ENCODE assay signal across 13 mouse cellular contexts in the genomic region with DNA sequence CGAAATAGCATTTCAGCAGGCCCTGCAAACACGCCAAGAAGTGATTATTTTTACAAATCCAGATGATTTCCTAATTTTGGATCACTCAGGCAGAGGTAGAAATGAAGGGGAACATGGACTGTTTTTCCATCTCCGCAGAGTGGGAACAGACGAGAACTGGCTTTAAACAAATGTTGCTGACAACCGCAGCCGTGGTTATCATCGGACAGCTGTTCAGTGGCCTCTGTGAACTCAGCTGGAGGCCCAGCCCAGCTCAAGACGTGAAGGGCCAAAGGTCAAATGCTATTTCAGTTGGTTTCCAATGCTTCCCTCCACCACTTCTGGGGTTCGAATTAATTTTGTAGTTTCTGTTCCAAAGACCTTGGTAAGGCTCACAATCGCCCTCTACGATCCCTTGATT.
DNase-seq lines count a peak whose midpoint lies in the region; ATAC-seq and TF ChIP-seq lines count a peak whose summit lies in the region.
"Had no signal": no experiment of that assay in that cellular context is flagged by ENCODE, and none has a peak within 500 bp of the region (broad histone marks: within the 10 kb centered on the region; RNA-seq: fewer than 3 reads in every experiment).

No protein-coding gene starts in this region.

- DNase-seq in gastrocnemius, postnatal 25 days: peak; percentile 59
- DNase-seq in gastrocnemius, postnatal 10 days: no peak
- DNase-seq in brain, embryonic 14.5 days (ENCODE audit: low read depth): peak; percentile 30
- peak; percentile 45 for DNase-seq in heart, postnatal 0 days (ENCODE audit: low spot score)
- DNase-seq in limb, embryonic 14.5 days (ENCODE audit: low spot score): peak; percentile 22
- DNase-seq in left cerebral cortex, postnatal 14 days (ENCODE audit: low spot score in 2 of 2): no peak
- no peak for DNase-seq in spleen, postnatal 14 days (ENCODE audit: low spot score in 2 of 2)
- DNase-seq: left cerebral cortex, postnatal 4 days; right cerebral cortex, postnatal 25 days; thymus, postnatal 25 days had no signal

- TF ChIP-seq EP300 in heart, postnatal 0 days (IDR thresholded peaks at IDR 0.05; ENCODE audit: low read depth): no peak

- H3K9me3 ChIP-seq in heart, postnatal 0 days (replicated peaks; ENCODE audit: control insufficient read depth, low read length): no peaks in the 10 kb centered on the region
- H3K9me3 ChIP-seq in limb, embryonic 14.5 days (ENCODE audit: control insufficient read depth, low read length): no peaks in the 10 kb centered on the region
- H3K9me3 ChIP-seq: heart, embryonic 13.5 days; midbrain, embryonic 12.5 days had no signal

- H3K9ac ChIP-seq in heart, postnatal 0 days (replicated peaks; ENCODE audit: low read depth, low read length): no peak overlapping the region
- H3K9ac ChIP-seq in limb, embryonic 14.5 days (ENCODE audit: low read depth, low read length, severe bottlenecking): no peak overlapping the region
- H3K9ac ChIP-seq: heart, embryonic 13.5 days; midbrain, embryonic 12.5 days had no signal

- no peak overlapping the region for H3K4me3 ChIP-seq in heart, postnatal 0 days (ENCODE audit: low read depth, low read length)
- H3K4me3 ChIP-seq in limb, embryonic 14.5 days (replicated peaks; ENCODE audit: low read length): no peak overlapping the region
- H3K4me3 ChIP-seq: heart, embryonic 13.5 days; midbrain, embryonic 12.5 days had no signal

- no peak for TF ChIP-seq CTCF in brain, embryonic 14.5 days (IDR thresholded peaks at IDR 0.05; ENCODE audit: borderline replicate concordance, extremely low read depth, insufficient read depth, insufficient read length)
- no peak for TF ChIP-seq CTCF in heart, postnatal 0 days (IDR thresholded peaks at IDR 0.05; ENCODE audit: low read depth)

- TF ChIP-seq POLR2A in brain, embryonic 14.5 days (IDR thresholded peaks at IDR 0.05; ENCODE audit: borderline replicate concordance, extremely low read depth, insufficient read depth, insufficient read length, poor library complexity, severe bottlenecking): no peak
- no peak for TF ChIP-seq POLR2A in limb, embryonic 14.5 days (IDR thresholded peaks at IDR 0.05; ENCODE audit: borderline replicate concordance, extremely low read depth, insufficient read depth, insufficient read length)

- H3K4me1 ChIP-seq in heart, postnatal 0 days (ENCODE audit: control insufficient read depth, insufficient read depth): 0 out of 2 replicates have a peak, but pooled peaks cover 3% of the 10 kb centered on the region
- H3K4me1 ChIP-seq in limb, embryonic 14.5 days (ENCODE audit: control insufficient read depth, insufficient read depth, low read length): peaks cover 2% of the 10 kb centered on the region

- H3K4me2 ChIP-seq in heart, postnatal 0 days (ENCODE audit: low read depth, low read length): no peak overlapping the region
- no peak overlapping the region for H3K4me2 ChIP-seq in limb, embryonic 14.5 days (replicated peaks; ENCODE audit: low read depth, low read length, severe bottlenecking)
- H3K4me2 ChIP-seq: heart, embryonic 13.5 days; midbrain, embryonic 12.5 days had no signal

- intact Hi-C loops in left cerebral cortex, postnatal 14 days (cut with DNase I): no loop called here

- no peak for ATAC-seq in heart, postnatal 0 days (ENCODE audit: insufficient read depth, low read depth)
- no peak for ATAC-seq in limb, embryonic 14.5 days (ENCODE audit: low FRiP score, low read depth)
- no peak for ATAC-seq in megakaryocyte progenitor cell, adult 5-6 weeks (replicated peaks; ENCODE audit: poor library complexity)

- no peaks in the 10 kb centered on the region for H3K27me3 ChIP-seq in heart, postnatal 0 days (ENCODE audit: control insufficient read depth, insufficient read depth, low read length)
- no peaks in the 10 kb centered on the region for H3K27me3 ChIP-seq in limb, embryonic 14.5 days (ENCODE audit: control insufficient read depth, insufficient read depth, low read length)
- H3K27me3 ChIP-seq: heart, embryonic 13.5 days; midbrain, embryonic 12.5 days had no signal

- H3K27ac ChIP-seq in heart, postnatal 0 days (ENCODE audit: low read depth): no peak overlapping the region
- no peak overlapping the region for H3K27ac ChIP-seq in limb, embryonic 14.5 days (replicated peaks; ENCODE audit: low read depth, low read length)
- H3K27ac ChIP-seq: heart, embryonic 13.5 days; midbrain, embryonic 12.5 days had no signal

- H3K36me3 ChIP-seq in heart, postnatal 0 days (replicated peaks; ENCODE audit: control insufficient read depth, insufficient read depth, low read length): no peaks in the 10 kb centered on the region
- no peaks in the 10 kb centered on the region for H3K36me3 ChIP-seq in limb, embryonic 14.5 days (ENCODE audit: control insufficient read depth, insufficient read depth, low read length)
- H3K36me3 ChIP-seq: heart, embryonic 13.5 days; midbrain, embryonic 12.5 days had no signal

- WGBS in heart, postnatal 0 days: 43% methylated on average over 11 of the region's 11 CpGs
- 39% methylated on average over 11 of the region's 11 CpGs for WGBS in limb, embryonic 14.5 days

Comparison
In these comparisons a context has a peak if more than half of its experiments do, and no peak if none do; other contexts are left out.
1. DNase-seq: peak in gastrocnemius, postnatal 25 days (single experiment), brain, embryonic 14.5 days (single experiment), heart, postnatal 0 days (single experiment) and limb, embryonic 14.5 days (single experiment); none in gastrocnemius, postnatal 10 days (single experiment), left cerebral cortex, postnatal 14 days (0 of 2) and spleen, postnatal 14 days (0 of 2).